Mouse (Mus musculus) hematopoietic stem cell, adult 5-6 weeks (primary cell): ENCODE results near the gene Rap1gap2. TPM values are rescaled to one million over a fixed set of nuclear protein-coding genes. Genes with fewer than 3 reads are reported as not detected.

ENCODE experiments used
- ATAC-seq, 2 experiments: fragments of 125-278 bp in 1 of 2; replicated peaks in 1 of 2; 2 replicates each; pipeline ENCODE4 v1.8.0; 2016 to 2017; ENCODE audit warnings: inconsistent platforms in 2 of 2, mild to moderate bottlenecking in 2 of 2, moderate number of reproducible peaks in 2 of 2, low read depth in 1 of 2, moderate TSS enrichment in 1 of 2; ENCODE audit not compliant: low FRiP score in 2 of 2, poor library complexity in 2 of 2, severe bottlenecking in 2 of 2, insufficient read depth in 1 of 2, low TSS enrichment in 1 of 2
- total RNA-seq: library from RNA; stranded (forward); fragments of 172-1452, 232-1000 nt; gene quantifications from 2 replicates; pipeline ENCODE4 v1.2.3, GENCODE M21; 2017

Rap1gap2 gene
- total RNA-seq, 1 experiment from 2014 or later, result 2.1 TPM

DNA sequence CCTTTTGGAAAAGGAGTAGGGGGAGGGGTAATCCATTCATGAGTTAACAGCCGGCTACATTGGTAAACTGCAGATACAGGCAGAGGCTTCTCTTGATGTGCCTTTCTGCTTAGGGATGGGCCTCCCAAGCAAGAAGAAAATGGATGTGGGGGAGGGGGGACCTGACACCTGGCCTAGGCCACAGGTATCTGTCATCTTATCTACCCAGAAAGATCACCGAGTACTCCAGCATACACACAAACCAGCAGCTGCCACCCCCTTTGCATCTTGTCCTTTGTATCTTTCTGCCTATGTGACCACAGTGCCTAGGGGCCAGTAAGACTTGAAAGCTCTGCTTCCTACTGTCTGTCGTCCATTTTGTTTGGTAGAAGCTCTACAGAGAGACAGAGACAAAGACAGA is 79.0 kb downstream of the Rap1gap2 start:
- ATAC-seq, result no peak

DNA sequence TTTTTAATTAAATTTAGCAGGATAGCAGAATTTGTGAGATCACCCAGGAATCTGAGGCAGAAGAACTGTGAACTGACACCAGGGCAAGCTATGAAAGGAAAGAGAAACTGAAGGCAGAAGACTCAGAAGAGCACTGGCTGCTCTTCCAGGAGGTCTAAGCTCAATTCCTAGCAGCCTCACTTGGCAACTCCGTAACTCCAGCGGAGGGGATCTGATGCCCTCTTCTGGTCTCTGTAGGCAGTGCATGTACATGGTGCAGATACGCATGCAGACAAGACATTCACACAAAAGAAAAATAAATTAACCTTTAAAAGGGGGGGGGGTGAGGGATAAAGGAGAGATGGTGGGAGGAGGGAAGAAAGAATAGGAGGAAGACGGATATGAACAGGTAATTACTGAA is 80.9 kb downstream of the Rap1gap2 start:
- no peak for ATAC-seq

DNA sequence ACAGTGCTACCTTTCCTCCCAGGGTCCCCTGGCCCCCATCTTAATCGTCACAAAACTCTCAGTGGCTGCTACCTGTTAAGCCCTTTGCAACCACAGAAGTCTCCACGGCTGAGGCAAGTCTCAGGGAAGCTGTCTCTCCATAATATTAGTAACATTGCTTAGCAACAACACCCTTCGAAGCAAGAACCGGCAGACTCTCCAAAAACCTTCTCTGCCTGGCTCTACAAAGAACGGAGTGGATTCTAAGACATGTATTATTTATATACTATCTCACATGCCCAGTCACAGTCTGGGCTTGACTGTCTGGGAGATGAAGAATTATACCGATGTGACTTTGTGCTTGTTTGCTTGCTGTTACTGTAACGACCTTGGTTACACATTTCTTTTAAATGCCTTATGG is 83.2 kb downstream of the Rap1gap2 start:
- no peak for ATAC-seq

DNA sequence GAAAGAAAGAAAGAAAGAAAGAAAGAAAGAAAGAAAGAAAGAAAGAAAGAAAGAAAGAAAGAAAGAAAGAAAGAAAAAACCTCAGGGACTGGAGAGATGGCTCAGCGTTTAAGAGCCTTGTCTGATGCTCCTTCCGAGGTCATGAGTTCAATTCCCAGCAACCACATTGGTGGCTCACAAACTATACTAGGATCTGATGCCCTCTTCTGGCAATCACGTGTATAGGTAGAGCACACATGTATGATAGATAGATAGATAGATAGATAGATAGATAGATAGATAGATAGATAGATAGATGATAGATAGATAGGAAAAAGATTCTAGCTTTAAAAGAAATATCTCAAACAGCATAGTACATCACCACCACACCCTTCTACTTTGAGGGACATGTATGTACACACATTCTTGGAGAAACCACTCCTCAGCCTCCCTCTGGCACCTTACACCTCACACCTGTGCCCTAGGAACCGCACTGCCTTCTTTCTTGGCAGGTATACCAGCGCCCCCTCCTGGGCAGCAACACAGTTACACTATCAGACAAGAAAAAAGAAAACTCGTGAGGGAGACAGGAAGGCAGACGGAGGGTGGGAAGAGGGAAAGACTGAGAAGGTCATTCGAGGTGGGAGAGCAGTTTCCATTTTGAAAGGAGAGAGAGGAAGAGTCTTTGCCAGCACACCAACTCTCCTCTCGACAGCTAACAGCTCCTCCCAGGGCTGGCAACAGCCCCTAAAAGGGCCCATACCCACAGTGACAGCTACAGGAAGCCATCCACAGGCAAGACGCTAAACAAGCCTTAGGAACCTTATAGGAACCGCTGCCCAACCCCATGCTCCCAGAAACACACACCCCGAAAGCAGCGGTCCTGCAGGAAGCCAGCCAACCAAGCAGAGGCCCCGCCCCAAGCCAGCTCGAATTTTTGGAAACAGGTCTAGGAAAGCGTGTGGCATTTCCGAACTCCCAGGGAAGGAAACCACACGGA is 84.2 kb downstream of the Rap1gap2 start:
- peak in 1 of 2 experiments; percentile 33; a peak in 1 of 4 replicates for ATAC-seq

DNA sequence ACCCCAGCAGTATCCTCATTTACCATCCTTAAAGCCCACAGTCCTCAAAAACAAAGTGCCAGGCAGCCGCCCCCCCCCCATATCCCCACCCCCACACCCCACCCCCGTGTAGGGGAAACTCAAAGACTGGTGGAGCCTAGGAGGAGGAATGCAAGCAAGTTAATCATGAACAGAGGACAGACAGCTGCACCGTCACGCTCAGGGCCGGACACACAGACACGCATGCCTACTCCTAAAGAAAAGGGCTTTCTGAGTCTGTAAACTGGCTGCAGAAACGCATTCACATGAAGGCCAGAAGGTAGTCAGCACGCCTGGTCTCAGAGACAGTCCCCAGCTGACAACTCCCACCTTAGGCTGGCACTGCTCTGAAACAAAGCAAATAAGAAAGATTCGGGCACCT is 85.1 kb downstream of the Rap1gap2 start:
- ATAC-seq, result no peak

DNA sequence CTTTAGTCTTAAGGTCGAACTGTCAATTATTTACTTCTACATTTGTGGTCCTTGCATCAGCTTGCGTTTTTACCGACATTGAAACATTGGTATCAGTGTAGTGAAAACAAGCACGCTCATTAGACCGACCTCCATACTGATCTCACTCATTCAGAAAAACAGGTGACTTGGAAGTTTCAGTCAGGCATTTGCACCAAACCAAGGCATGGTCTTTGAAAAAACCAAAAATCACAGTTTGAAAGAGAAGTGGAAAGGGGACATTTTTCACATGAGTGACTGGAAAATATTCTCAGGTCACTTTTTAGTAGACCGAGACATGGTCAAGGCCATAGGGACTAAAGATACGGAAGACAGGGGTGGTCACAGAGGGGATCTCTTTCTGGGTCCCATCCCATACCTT is 85.5 kb downstream of the Rap1gap2 start:
- no peak for ATAC-seq

DNA sequence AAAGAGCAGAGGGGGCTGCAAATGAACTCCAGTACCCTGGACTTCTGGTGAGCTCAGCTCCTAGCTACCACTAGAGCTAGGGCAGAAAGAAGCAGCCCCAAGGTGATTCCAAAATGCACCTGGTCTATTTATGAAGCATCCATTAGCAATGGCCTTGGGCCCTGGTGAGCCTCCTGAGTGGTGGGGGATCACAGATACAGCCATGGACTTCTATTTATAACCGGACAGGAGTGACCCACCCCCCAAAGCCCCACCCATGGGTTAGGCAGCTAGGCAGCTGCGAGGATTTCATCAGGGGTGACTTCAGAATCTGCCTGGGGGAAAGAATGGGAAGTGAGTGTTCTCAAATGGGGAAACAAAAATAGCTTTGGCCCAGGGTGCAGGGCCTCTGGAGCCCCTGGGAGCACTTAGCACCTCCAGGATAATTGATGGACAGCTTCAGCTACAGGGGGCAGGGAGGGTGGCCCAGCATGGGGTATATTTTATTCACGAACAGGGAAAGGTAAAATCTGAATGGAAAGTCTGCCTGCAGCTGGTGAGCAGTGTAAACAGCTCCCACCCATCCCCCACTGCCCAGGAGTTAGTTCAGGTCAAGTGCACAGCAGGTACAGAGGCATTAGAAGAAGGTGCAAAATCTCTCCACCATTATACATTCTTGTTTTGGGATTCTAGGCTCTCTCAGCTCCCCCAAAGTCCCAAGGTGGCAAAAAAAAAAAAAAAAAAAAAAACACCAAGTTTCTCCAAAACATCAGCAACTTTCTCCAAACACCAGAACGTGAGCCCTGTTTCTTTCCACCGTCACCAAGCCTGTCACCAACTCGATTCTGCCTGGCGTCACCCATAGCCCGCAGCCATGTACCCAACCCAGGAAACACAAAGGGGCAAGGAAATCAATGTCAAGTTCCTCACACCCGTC is 86.4 kb downstream of the Rap1gap2 start:
- ATAC-seq, result no peak

DNA sequence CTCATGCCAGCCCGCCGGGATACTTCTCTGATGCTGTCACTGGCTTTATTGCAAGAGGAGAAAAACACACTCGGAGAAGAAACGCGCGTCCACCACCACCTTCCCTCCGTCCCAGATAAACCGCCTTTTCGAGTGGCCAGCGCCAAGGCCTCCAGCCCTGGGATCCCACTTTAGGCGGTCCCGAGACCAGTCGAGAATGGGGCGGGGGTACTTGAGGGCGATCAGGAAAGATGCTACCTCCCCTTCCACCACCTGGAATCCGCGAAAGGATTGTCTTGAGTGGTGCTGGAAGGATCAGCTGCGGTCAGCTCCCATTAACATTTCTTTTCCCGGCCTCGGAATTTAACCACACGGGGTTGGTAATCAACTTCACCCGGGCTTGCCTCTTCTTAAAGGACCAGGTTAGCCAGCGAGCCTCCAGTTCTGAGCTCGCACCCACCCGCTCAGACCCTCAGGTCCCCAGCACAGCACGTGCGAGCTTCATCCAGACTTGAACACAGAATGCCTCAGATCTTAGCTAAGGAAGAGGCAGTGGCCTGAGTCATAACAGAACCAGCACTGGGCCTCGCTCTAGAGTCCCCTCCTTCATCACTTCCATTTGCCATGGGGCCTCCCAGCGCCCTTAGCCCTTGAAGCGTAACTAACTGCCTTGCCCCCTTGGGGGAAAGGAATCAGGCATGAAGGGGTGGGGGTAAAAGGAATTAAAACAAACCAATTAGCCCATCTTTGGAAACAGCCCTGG is 87.3 kb downstream of the Rap1gap2 start:
- no peak for ATAC-seq

DNA sequence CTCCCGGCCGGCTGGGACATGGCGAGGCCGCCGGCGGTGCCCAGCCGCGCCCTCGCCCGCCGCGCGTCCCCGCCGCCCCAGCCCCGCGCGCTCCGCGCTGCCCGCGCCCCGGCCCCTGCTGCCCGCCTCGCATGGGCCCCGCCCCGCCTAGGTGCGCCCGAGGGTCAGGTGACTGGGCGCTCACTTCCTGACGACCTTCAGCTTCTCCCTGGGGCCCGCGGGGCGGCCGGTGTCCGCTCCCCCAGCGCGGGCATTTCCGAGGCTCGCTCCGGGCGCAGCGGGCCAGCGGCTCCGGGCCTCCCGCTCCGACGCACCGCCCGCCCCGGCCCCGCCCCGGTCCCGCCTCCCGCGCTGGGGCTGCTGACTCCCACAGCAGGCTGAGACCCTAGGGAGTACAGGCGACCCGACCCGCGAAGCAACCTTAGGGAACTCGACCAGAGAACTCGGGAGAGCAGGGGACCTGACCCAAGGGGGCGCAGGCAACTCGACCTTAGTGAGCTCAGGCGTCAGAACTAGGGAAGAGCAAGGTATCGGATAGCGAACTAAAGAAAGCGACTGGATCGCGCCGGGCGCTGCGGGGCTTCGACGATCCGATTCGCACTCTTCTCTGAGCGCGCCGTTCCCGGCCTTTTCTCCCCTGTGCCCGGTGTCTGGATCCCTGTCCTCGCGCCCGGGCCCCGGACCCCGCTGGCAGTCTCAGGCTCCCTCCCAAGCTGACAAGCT is 88.1 kb downstream of the Rap1gap2 start:
- peak in 1 of 2 experiments; percentile 33; a peak in 1 of 4 replicates for ATAC-seq

DNA sequence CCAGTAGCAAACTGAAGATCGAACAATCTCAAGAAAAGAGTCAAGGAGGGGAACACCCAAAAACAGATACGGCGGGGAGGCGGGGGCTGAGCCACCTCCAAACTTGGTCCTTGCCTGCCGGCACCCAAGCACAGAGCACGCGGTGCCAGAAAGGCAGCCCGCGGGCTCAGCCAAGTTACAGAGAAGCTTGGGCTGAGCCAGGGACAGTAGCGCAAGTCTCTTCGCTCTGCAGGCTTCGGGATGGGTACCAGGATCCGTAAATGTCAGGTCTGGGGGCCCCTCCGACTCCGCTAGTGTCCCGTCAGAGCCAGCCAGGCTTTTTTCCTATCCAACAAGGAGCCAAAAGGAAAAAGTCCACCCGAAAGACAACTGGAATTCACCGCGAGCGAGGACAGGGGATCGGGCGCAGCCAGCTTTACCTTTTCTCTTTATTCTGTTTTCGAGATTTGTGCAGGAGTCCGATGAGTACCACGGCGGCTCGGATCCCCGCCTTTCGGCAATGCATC is 88.7 kb downstream of the Rap1gap2 start:
- ATAC-seq, result no peak

DNA sequence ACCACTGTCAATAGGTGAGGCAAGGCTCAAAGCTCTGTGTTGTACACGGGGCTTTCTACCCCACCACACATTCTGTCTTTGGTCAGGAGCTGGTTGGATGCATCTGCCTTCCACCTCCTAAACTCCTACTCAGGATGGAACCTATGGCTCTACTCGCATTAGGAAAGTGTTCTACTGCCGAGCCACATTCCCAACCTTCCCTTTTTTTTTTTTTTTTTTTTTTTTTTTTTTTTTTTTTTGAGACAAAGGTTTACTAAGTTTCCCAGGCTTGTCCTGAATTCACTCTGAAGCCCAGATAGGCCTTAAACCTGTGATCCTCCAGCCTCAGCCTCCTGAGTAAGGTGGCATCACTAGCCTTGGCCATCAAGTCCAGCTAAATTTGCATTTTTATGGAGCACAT is 90.5 kb downstream of the Rap1gap2 start:
- ATAC-seq, result no peak

DNA sequence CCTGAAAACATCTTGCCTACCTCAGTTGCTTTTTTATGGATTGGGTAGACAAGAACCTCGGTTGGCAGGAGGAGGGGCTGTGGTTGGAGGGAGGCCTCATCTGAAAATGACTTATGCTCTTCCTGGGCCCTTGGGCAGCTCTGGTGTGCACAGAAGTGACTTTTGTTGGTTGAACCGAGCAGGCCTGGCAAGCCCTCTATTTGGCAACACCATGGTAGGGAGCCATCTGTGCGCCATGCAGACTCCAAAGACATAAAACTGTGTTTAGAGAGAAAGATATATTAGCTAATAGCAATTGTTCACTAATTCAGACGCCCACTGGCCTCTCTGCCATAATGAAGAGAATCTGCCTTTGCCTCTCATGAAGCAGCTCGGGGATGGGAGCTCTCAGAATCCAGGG is 94.6 kb downstream of the Rap1gap2 start:
- no peak for ATAC-seq

DNA sequence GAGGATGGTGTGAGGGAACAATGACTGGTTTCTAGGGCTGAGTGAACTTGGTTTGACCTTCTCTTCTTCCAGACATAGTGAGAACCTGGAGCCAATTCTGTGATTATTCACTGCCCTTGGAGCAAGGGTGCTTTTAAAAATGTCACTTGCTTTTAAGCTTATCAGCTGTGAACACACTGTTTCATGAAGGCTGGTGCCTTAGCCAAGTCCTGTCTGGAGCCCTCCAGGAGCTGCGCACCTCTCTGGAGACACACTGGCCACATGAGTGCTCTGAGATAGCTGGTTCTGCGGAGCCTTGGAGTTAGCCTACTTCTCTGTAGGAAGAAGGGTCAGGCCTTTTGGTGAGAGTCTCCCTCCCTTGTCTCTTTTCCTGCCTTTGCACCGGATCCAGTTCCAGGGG is 95.7 kb downstream of the Rap1gap2 start:
- ATAC-seq, result no peak

DNA sequence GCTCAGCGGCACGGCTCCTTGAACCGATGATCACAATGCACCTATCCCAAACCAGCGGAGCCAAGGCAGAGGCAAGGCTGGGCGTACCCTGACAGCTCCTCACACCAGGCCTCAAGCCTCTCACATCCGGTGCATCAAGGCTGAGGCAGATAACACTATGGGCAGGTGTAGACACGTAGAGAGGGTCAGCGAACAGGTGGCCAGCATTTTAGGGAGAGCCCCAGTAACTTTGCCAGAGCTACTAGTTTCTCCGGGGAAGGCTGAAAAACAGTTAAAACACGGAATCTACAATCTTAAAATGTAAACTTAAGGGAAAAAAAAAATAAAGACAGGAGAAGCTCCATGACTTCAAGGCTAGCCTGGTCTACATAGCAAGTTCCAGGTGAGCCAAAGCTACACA is 98.1 kb downstream of the Rap1gap2 start:
- no peak for ATAC-seq

DNA sequence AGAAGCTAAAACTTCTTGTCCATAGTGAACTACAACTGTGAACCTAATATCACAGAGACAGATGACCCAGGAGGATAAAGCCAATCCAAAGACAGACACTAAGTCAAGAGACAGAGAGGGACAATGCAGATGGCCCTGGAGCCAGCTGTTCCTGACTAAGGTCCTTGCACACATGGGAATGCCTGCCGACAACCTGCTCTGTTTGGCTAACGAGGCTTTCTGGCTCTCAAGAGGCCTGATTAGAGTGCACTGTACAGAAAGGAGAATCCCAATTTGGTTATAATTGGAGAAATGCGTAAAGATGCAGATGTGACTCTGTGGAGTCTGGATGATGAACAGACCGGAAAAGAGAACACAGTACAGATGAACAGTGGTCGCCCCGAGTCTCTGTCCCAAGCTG is 104.4 kb downstream of the Rap1gap2 start:
- no peak for ATAC-seq

DNA sequence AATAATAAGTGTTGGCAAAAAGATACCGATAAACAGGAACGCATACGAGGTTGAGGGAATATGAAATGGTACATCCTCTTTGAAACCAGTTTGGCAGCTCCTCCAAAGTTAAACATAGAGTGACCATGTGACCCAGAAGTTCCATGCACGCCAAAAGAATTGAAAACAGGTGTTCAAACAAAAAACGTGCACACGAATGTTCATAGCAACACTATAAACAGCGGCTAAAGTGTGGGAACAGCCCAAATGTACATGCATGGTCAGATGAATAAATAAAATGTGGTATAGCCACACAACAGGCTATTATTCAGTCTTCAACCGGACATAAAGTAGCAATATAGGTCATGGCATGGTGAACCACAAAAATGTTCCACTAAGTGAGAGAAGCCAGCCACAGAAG is 108.2 kb downstream of the Rap1gap2 start:
- ATAC-seq, result no peak

DNA sequence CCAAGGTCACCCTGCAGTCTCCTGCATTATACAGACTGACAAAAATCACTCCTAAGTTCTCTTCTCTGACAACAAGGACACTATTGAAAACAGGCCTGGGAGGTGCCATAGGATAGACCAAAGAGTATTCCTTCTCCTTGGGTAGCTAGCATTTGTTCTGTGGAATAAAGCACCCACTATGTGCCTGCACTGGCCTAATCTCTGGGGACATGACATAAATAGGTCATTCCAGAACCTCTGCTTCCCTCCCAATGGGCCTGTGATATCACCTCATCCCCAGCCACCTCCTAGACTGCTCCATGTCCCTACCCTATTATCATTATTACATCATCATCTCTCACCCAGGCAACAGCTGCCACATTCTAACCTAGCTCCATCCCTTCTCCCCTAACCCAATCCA is 108.7 kb downstream of the Rap1gap2 start:
- no peak for ATAC-seq
